Mouse (Mus musculus): ENCODE data around the gene Akr1c18. TPM values are rescaled to one million over a fixed set of nuclear protein-coding genes. Genes with fewer than 3 reads are reported as not detected.
"Not testable (repeated sequence)": the region's sequence is repeated elsewhere in the genome, so short reads cannot be mapped to it uniquely, and the experiment has no call there.

Gene Akr1c18
- 0.39 and 0.49 TPM in 2 replicates for polyA plus RNA-seq (2015; fragmentation: Nextera tagmentation; extraction: Ambion mirVana)

DNA sequence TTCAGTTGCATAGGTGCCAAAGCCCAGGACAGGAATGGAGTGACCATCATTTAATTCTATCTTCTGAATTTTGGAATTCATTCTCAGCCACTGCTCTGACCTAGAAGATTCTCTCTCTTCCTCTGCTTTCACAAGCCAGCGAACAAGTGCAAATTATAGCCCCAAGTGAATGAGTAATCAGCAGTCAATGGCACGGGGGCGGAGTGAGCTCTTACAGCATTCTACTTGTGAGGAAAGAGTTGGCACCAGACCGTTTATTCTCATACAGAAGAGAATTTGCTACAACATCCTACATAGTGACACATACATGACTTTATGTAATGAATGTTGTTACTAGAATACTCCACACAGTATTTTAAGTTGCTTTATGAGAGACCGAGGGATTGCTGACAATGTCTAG, at the start of gene Akr1c18:
Gene Akr1c18, minus strand, starts transcription at position 137 of the 400 bp plus-strand sequence.
- Histone ChIP-seq H3K27ac (ENCODE audit: low read length) (no peak within 1 kb of the TSS), H3K4me1 (ENCODE audit: control insufficient read depth, insufficient read depth, low read length) (no peaks in the 10 kb centered on the region), H3K9me3 (ENCODE audit: control insufficient read depth, low read length) (no peaks in the 10 kb centered on the region), H3K36me3 (ENCODE audit: control insufficient read depth, insufficient read depth, low read length) (no peaks in the 10 kb centered on the region), H3K4me3 (ENCODE audit: low read length) (no peak within 1 kb of the TSS), H3K9ac (ENCODE audit: low read depth, low read length) (no peak within 1 kb of the TSS), H3K4me2 (ENCODE audit: low read depth, low read length) (no peak within 1 kb of the TSS), H3K27me3 (replicated peaks; ENCODE audit: control insufficient read depth, insufficient read depth, low read length) (no peaks in the 10 kb centered on the region)
- WGBS, result 65% methylated on average over 5 of the region's 5 CpGs
- no peak for ATAC-seq

DNA sequence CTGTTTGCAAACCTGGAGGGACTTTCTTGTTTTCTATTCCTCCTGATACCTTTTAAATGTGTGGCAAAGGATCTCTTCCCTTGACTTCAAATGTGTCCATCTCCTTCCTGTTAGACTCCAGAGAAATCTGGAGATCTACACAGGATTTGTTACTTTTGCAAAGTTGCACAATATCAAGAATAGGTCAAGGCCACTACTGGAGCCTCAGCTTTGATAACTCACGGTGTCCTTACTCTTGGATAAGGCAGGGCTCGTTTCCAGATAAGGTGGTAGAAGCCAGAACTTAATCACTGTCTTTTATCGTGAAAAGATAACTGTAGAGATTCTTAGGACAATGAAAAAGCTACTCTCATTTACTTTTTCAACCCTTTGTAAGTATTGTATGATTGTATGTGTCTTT, 42.1 kb upstream of the Akr1c18 start:
- Histone ChIP-seq H3K4me1 (ENCODE audit: control insufficient read depth, insufficient read depth, low read length) (no peaks in the 10 kb centered on the region), H3K27me3 (replicated peaks; ENCODE audit: control insufficient read depth, insufficient read depth, low read length) (no peaks in the 10 kb centered on the region), H3K4me3 (ENCODE audit: low read length) (peak overlapping the region; percentile 31), H3K4me2 (ENCODE audit: low read depth, low read length) (peak overlapping the region; percentile 27; the same call in 1 of the 2 replicates), H3K27ac (ENCODE audit: low read length) (peak overlapping the region; percentile 8; the same call in 1 of the 2 replicates), H3K9me3 (ENCODE audit: control insufficient read depth, low read length) (no peaks in the 10 kb centered on the region), H3K9ac (ENCODE audit: low read depth, low read length) (no peak overlapping the region), H3K36me3 (ENCODE audit: control insufficient read depth, insufficient read depth, low read length) (no peaks in the 10 kb centered on the region)
- peak; percentile 53 for ATAC-seq
- WGBS, result 58% methylated on average over 3 of the region's 3 CpGs

DNA sequence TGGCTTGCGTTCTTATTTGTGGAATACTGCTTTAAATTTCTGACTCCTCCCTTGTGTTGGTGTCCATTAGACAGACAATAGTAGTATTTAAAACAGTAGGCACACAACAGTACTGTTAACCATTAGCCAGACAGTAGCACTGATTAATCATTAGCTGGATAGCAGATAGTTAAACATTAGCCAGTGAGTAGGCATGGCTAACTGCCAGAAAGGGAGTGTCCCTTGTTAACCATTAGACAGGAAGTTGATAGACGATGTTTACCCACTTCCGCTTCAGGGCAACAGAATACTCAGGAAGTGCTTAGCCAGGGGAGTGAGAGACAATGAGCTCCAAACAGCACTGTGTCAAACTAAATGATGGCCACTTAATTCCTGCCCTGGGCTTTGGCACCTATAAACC, 40.5 kb upstream of the Akr1c18 start, which contains the start of gene Akr1c13:
Gene Akr1c13, plus strand, starts transcription at position 247 of the 400 bp plus-strand sequence.
- WGBS, result 37% methylated on average over 3 of the region's 3 CpGs
- Histone ChIP-seq H3K4me3 (ENCODE audit: low read length) (peak within 1 kb of the TSS; percentile 47), H3K36me3 (ENCODE audit: control insufficient read depth, insufficient read depth, low read length) (no peaks in the 10 kb centered on the region), H3K27ac (ENCODE audit: low read length) (peak within 1 kb of the TSS; percentile 77), H3K4me1 (ENCODE audit: control insufficient read depth, insufficient read depth, low read length) (no peaks in the 10 kb centered on the region), H3K27me3 (replicated peaks; ENCODE audit: control insufficient read depth, insufficient read depth, low read length) (no peaks in the 10 kb centered on the region), H3K9ac (ENCODE audit: low read depth, low read length) (peak within 1 kb of the TSS; percentile 55), H3K4me2 (ENCODE audit: low read depth, low read length) (peak within 1 kb of the TSS; percentile 40), H3K9me3 (ENCODE audit: control insufficient read depth, low read length) (no peaks in the 10 kb centered on the region)
- ATAC-seq, result peak; percentile 94

DNA sequence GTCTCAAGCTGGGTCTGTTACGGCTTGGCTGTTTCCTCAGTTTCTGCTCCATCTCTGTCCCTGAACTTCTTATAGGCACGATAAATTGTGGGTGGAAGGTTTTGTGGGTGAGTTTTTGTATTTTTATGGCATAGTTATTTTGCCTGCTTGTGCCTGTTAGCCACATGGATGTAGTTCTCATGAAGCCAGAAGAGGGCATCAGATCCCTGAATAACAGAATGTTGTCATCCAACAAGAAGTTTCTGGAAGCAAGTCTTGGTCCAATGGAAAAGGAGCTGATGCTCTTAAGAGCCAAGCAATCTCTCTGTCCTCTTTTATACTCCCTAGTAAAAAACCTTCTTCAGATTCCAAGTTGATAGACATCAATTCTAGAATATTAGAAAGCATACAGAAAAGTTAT, 37.7 kb upstream of the Akr1c18 start:
- Histone ChIP-seq H3K4me2 (ENCODE audit: low read depth, low read length) (no peak overlapping the region), H3K36me3 (ENCODE audit: control insufficient read depth, insufficient read depth, low read length) (no peaks in the 10 kb centered on the region), H3K4me3 (ENCODE audit: low read length) (no peak overlapping the region), H3K9me3 (ENCODE audit: control insufficient read depth, low read length) (no peaks in the 10 kb centered on the region), H3K27me3 (replicated peaks; ENCODE audit: control insufficient read depth, insufficient read depth, low read length) (no peaks in the 10 kb centered on the region), H3K9ac (ENCODE audit: low read depth, low read length) (no peak overlapping the region), H3K27ac (ENCODE audit: low read length) (no peak overlapping the region), H3K4me1 (ENCODE audit: control insufficient read depth, insufficient read depth, low read length) (no peaks in the 10 kb centered on the region)
- no peak for ATAC-seq
- WGBS, result 86% methylated on average over 2 of the region's 2 CpGs

DNA sequence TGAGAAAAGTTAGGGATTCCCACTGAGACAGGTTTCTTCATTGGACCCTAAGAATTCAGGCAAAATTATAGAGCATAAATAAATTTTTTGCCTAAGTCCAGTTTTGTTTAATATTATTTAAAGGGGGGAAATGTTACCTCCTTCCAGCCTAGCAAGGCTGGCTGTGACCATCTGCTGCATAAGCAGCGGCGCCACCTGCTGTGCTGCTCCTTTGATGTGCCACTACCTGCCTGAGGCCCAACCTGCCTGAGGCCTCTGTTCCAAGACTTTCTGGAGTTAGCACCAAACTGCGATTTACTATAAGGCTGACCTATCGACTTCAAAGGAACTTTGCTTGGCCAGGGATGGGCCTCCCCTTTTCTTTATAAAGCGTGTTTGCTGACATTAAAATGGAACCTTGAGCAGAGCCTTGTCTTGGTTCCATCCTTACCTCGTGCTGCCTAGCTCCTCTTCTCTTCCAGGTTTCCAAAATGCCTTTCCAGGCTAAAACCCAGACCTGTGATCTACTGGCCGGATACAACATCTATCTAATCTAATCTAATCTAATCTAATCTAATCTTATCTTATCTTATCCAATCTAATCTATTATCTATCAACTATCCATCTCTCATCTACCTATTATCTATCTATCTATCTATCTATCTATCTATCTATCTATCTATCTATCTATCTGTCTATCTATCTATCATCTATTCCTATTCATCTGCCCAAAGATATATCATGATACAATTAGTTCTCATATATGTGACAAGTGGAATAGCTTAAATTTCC, 36.4 kb upstream of the Akr1c18 start:
- not testable (repeated sequence) for H3K4me3 ChIP-seq (ENCODE audit: low read length); H3K9ac ChIP-seq (ENCODE audit: low read depth, low read length); ATAC-seq; H3K27me3 ChIP-seq (replicated peaks; ENCODE audit: control insufficient read depth, insufficient read depth, low read length); H3K4me2 ChIP-seq (ENCODE audit: low read depth, low read length); H3K27ac ChIP-seq (ENCODE audit: low read length); H3K9me3 ChIP-seq (ENCODE audit: control insufficient read depth, low read length); H3K4me1 ChIP-seq (ENCODE audit: control insufficient read depth, insufficient read depth, low read length); H3K36me3 ChIP-seq (ENCODE audit: control insufficient read depth, insufficient read depth, low read length)
- WGBS, result 75% methylated on average over 7 of the region's 7 CpGs

DNA sequence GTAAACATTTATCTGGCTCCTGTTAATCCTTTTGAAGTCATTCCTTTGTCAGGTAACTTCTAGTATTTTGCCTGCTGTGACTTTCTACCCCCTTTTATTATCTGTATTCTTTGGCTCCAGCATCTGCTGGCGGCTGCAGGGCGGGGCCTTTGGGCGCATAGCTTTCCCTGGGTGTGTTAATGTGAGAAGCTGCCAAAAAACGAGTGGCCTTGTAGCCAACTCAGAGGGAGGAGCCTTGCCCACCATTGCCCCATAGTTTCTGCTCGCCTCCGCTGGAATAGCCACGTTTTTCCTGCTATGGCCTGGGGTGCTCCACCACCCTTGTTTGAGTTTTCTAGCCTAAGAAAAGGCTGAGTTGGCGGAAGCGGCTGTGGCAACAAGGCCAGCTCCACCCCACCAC, 32.7 kb upstream of the Akr1c18 start:
- Histone ChIP-seq H3K4me2 (ENCODE audit: low read depth, low read length) (no peak overlapping the region), H3K36me3 (ENCODE audit: control insufficient read depth, insufficient read depth, low read length) (no peaks in the 10 kb centered on the region), H3K27me3 (replicated peaks; ENCODE audit: control insufficient read depth, insufficient read depth, low read length) (no peaks in the 10 kb centered on the region), H3K9me3 (ENCODE audit: control insufficient read depth, low read length) (peaks cover 3% of the 10 kb centered on the region; the same call in 1 of the 2 replicates), H3K4me1 (ENCODE audit: control insufficient read depth, insufficient read depth, low read length) (no peaks in the 10 kb centered on the region), H3K27ac (ENCODE audit: low read length) (no peak overlapping the region), H3K4me3 (ENCODE audit: low read length) (no peak overlapping the region), H3K9ac (ENCODE audit: low read depth, low read length) (no peak overlapping the region)
- ATAC-seq, result no peak
- WGBS, result 75% methylated on average over 9 of the region's 9 CpGs

DNA sequence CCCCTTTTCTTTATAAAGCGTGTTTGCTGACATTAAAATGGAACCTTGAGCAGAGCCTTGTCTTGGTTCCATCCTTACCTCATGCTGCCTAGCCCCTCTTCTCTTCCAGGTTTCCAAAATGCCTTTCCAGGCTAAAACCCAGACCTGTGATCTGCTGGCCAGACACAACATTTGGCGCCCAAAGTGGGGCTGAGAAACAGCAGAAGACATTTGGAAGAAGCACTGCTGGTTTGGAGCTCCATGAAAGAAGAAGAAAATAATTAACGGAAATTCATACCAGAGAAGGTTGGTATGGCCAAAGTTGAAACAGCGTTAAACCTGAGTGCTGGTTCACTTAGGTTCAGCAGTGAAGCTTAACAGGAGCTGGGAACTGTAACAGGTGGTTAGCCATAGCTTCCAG, 30.9 kb upstream of the Akr1c18 start:
- H3K27me3 ChIP-seq (replicated peaks; ENCODE audit: control insufficient read depth, insufficient read depth, low read length); H3K4me2 ChIP-seq (ENCODE audit: low read depth, low read length); H3K9ac ChIP-seq (ENCODE audit: low read depth, low read length); H3K4me1 ChIP-seq (ENCODE audit: control insufficient read depth, insufficient read depth, low read length); H3K4me3 ChIP-seq (ENCODE audit: low read length); H3K27ac ChIP-seq (ENCODE audit: low read length); ATAC-seq; H3K9me3 ChIP-seq (ENCODE audit: control insufficient read depth, low read length); H3K36me3 ChIP-seq (ENCODE audit: control insufficient read depth, insufficient read depth, low read length): not testable (repeated sequence)
- whole genome bisulfite sequencing, result 92% methylated on average over 4 of the region's 4 CpGs

DNA sequence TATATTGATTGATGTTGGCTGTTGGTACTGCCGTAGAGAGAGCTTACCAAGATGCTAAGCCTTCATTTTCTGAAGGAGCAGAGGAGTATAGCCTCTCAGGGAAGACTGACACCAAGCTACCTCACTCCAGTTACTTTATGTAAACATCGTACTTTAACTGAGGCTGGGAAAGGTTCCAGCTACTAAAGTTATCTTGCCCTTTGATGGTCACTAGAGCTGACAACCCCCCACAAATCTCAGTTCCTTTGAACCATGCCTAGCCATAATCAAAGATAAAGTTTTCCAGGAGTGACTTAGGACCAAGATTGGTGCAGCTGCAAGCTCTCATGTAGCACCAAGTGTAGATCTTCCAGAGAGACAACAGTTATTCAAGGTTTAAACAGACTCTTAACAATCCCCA, 22.5 kb upstream of the Akr1c18 start:
- H3K27me3 ChIP-seq (replicated peaks; ENCODE audit: control insufficient read depth, insufficient read depth, low read length), result no peaks in the 10 kb centered on the region
- H3K9me3 ChIP-seq (ENCODE audit: control insufficient read depth, low read length), result no peaks in the 10 kb centered on the region
- no peak overlapping the region for H3K27ac ChIP-seq (ENCODE audit: low read length)
- no peaks in the 10 kb centered on the region for H3K4me1 ChIP-seq (ENCODE audit: control insufficient read depth, insufficient read depth, low read length)
- no peak overlapping the region for H3K4me3 ChIP-seq (ENCODE audit: low read length)
- ATAC-seq, result no peak; the same call in 1 of the 2 replicates
- H3K9ac ChIP-seq (ENCODE audit: low read depth, low read length), result no peak overlapping the region
- no peak overlapping the region for H3K4me2 ChIP-seq (ENCODE audit: low read depth, low read length)
- H3K36me3 ChIP-seq (ENCODE audit: control insufficient read depth, insufficient read depth, low read length), result no peaks in the 10 kb centered on the region
- WGBS, result 34% methylated on average over 2 of the region's 2 CpGs

DNA sequence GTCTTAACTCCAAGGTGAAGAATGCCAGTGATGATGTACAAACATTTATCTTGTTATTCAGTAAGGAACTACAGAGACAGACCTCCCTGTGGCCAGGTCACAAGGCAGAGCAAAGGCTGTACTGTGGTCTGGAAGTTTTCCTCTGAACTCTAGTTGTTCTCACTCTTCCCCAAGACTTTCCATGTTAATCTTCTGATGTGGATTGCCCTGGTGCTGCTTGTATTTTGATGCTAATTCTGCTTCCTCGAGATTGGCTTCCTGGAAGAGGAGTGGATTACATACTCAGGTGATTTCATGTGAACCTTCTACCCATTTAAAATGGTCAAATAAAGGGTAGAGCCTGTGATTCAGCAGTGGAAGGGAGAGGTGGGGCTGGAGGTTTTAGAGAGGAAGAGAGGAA, 17.6 kb upstream of the Akr1c18 start:
- 44% methylated on average over 1 of the region's 1 CpGs for WGBS
- H3K4me1 ChIP-seq (ENCODE audit: control insufficient read depth, insufficient read depth, low read length), result no peaks in the 10 kb centered on the region

More for the DNA sequence above, 17.6 kb upstream of the Akr1c18 start:
- ATAC-seq, result no peak
- Histone ChIP-seq H3K27me3 (replicated peaks; ENCODE audit: control insufficient read depth, insufficient read depth, low read length) (no peaks in the 10 kb centered on the region), H3K27ac (ENCODE audit: low read length) (no peak overlapping the region), H3K36me3 (ENCODE audit: control insufficient read depth, insufficient read depth, low read length) (no peaks in the 10 kb centered on the region), H3K9me3 (ENCODE audit: control insufficient read depth, low read length) (no peaks in the 10 kb centered on the region), H3K4me2 (ENCODE audit: low read depth, low read length) (no peak overlapping the region), H3K4me3 (ENCODE audit: low read length) (no peak overlapping the region), H3K9ac (ENCODE audit: low read depth, low read length) (no peak overlapping the region)
